Mouse (Mus musculus): ENCODE data around the gene Gm45799. TPM values are rescaled to one million over a fixed set of nuclear protein-coding genes. Genes with fewer than 3 reads are reported as not detected.

The Gm45799 gene
- polyA plus RNA-seq, 1 experiment from 2014 or later, result 32.2 TPM

DNA sequence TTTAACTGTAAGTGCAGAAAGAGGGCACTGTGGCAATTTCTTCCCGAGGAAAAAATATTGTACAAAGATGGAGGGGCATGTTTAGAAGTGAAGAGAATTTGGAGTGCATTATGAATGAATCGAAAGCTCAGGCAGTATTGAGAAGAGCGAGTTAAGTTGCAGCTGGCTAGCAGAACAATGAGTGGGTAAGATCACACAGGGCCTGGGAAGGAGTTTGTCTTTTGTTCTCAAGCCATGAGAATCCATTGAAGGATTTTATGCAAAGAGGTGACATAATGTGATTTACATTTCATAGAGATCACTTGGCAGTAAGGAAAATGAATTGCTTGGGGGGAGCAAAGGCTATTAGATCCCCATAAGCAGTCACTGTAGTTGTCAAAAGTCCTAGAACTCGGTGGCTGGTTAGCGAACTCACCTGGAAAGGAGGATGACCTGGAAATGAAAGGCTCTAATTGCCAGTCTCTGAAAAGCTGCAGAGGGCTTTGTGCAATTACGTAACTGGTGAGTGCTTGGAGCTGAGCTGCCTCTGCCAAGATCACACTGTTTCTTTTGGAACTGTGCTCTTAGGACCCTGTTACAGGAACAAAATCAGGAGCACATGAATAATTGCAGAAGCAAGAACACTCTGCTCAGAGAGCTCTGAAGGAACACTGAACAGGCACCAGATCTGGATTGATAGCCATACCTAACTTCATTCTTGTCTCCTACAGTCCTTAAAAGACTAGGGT is 88.5 kb downstream of the Gm45799 start:
- no peaks in the 10 kb centered on the region for H3K4me1 ChIP-seq (ENCODE audit: control insufficient read depth, insufficient read depth, low read length)
- H3K27me3 ChIP-seq (ENCODE audit: control insufficient read depth, insufficient read depth, low read length), result no peaks in the 10 kb centered on the region
- H3K27ac ChIP-seq (replicated peaks; ENCODE audit: low read depth, low read length), result 0 out of 2 replicates have a peak overlapping the region, but pooled peaks have one; percentile 14
- no peaks in the 10 kb centered on the region for H3K9me3 ChIP-seq (ENCODE audit: control insufficient read depth, low read length)
- DNase-seq (peak; percentile 32), ATAC-seq (ENCODE audit: low FRiP score, low TSS enrichment) (no peak; the same call in 1 of the 2 replicates)
- no peak overlapping the region for H3K4me3 ChIP-seq (replicated peaks; ENCODE audit: low read depth, low read length)
- WGBS, result 24% methylated on average over 6 of the region's 6 CpGs
- no peak overlapping the region for H3K9ac ChIP-seq (replicated peaks; ENCODE audit: low read length)
- H3K4me2 ChIP-seq (ENCODE audit: low read length), result no peak overlapping the region
- H3K36me3 ChIP-seq (ENCODE audit: control insufficient read depth, insufficient read depth, low read length), result peaks cover 31% of the 10 kb centered on the region

DNA sequence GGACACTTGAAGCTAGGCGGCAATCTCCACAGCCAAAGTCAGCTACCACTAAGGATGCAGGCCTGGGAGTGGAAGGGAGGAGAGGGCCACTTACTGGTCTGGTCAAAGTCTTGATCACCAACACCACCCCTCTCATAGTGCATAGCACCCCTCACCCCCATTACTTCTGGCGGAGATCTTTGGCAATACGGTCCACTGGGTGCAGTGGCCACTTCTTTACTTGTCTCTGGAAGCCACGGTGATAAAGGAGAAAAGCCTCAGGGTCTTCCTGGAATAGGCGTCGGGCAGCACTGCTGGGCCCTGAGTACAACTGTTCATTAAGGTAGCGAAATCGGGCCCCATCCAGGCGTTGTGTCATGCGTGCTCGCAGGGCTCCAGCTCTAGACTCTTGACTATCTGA is 93.5 kb downstream of the Gm45799 start:
- H3K9me3 ChIP-seq (ENCODE audit: control insufficient read depth, low read length), result no peaks in the 10 kb centered on the region
- no peak overlapping the region for H3K9ac ChIP-seq (replicated peaks; ENCODE audit: low read length)
- DNase-seq (no peak), ATAC-seq (ENCODE audit: low FRiP score, low TSS enrichment) (no peak)
- no peak overlapping the region for H3K27ac ChIP-seq (replicated peaks; ENCODE audit: low read depth, low read length)
- 95% methylated on average over 11 of the region's 11 CpGs for whole genome bisulfite sequencing
- no peak overlapping the region for H3K4me3 ChIP-seq (replicated peaks; ENCODE audit: low read depth, low read length)
- peaks cover 32% of the 10 kb centered on the region for H3K36me3 ChIP-seq (ENCODE audit: control insufficient read depth, insufficient read depth, low read length)
- H3K4me2 ChIP-seq (ENCODE audit: low read length), result no peak overlapping the region
- no peaks in the 10 kb centered on the region for H3K27me3 ChIP-seq (ENCODE audit: control insufficient read depth, insufficient read depth, low read length)
- H3K4me1 ChIP-seq (ENCODE audit: control insufficient read depth, insufficient read depth, low read length), result peaks cover 14% of the 10 kb centered on the region; the same call in 1 of the 2 replicates

Other genes starting within 250 kb of the Gm45799 start
- gene Fam160a2, start 240.5 kb upstream of the Gm45799 start, polyA plus RNA-seq (2014; fragmentation: Nextera tagmentation; extraction: Ambion mirVana), result 32.3 and 44.0 TPM in 2 replicates
- 0.11 TPM in 1 of 2 replicates, not detected in the other for gene Cnga4, start 236.0 kb upstream of the Gm45799 start, polyA plus RNA-seq (2014; fragmentation: Nextera tagmentation; extraction: Ambion mirVana)
- 1.7 and 3.0 TPM in 2 replicates for gene Cckbr, start 214.8 kb upstream of the Gm45799 start, polyA plus RNA-seq (2014; fragmentation: Nextera tagmentation; extraction: Ambion mirVana)
- gene Cavin3, start 158.3 kb upstream of the Gm45799 start, polyA plus RNA-seq (2014; fragmentation: Nextera tagmentation; extraction: Ambion mirVana), result 23.2 and 27.9 TPM in 2 replicates
- 90.6 and 91.4 TPM in 2 replicates for gene Smpd1, start 86.2 kb upstream of the Gm45799 start, polyA plus RNA-seq (2014; fragmentation: Nextera tagmentation; extraction: Ambion mirVana)
- gene Apbb1, start 58.9 kb upstream of the Gm45799 start, polyA plus RNA-seq (2014; fragmentation: Nextera tagmentation; extraction: Ambion mirVana), result 227 and 305 TPM in 2 replicates
- gene Hpx, start 40.4 kb upstream of the Gm45799 start, polyA plus RNA-seq (2014; fragmentation: Nextera tagmentation; extraction: Ambion mirVana), result 0.27 and 0.55 TPM in 2 replicates
- gene Trim3, start 7.0 kb upstream of the Gm45799 start, polyA plus RNA-seq (2014; fragmentation: Nextera tagmentation; extraction: Ambion mirVana), result 68.5 and 69.3 TPM in 2 replicates
- 122 and 165 TPM in 2 replicates for gene Timm10b, start 496 bp upstream of the Gm45799 start, polyA plus RNA-seq (2014; fragmentation: Nextera tagmentation; extraction: Ambion mirVana)
- 83.8 and 102 TPM in 2 replicates for gene Arfip2, start 136 bp upstream of the Gm45799 start, polyA plus RNA-seq (2014; fragmentation: Nextera tagmentation; extraction: Ambion mirVana)
- 1.7 and 2.3 TPM in 2 replicates for gene Dnhd1, start 10.3 kb downstream of the Gm45799 start, polyA plus RNA-seq (2014; fragmentation: Nextera tagmentation; extraction: Ambion mirVana)
- gene Ilk, start 96.0 kb downstream of the Gm45799 start, polyA plus RNA-seq (2014; fragmentation: Nextera tagmentation; extraction: Ambion mirVana), result 166 and 199 TPM in 2 replicates
- 18.6 and 24.4 TPM in 2 replicates for gene Rrp8, start 96.8 kb downstream of the Gm45799 start, polyA plus RNA-seq (2014; fragmentation: Nextera tagmentation; extraction: Ambion mirVana)
- gene Taf10, start 103.8 kb downstream of the Gm45799 start, polyA plus RNA-seq (2014; fragmentation: Nextera tagmentation; extraction: Ambion mirVana), result 131 and 152 TPM in 2 replicates
- gene Tpp1, start 111.7 kb downstream of the Gm45799 start, polyA plus RNA-seq (2014; fragmentation: Nextera tagmentation; extraction: Ambion mirVana), result 22.5 and 49.5 TPM in 2 replicates
- 22.4 and 26.1 TPM in 2 replicates for gene Dchs1, start 147.1 kb downstream of the Gm45799 start, polyA plus RNA-seq (2014; fragmentation: Nextera tagmentation; extraction: Ambion mirVana)
- gene Mrpl17, start 170.5 kb downstream of the Gm45799 start, polyA plus RNA-seq (2014; fragmentation: Nextera tagmentation; extraction: Ambion mirVana), result 186 and 200 TPM in 2 replicates